ENCODE assay signal across 11 mouse cellular contexts in genomic region chr3:41939843-41940242, GRCm38 (mm10).
DNase-seq lines count a peak whose midpoint lies in the region; ATAC-seq and TF ChIP-seq lines count a peak whose summit lies in the region.
"Had no signal": no experiment of that assay in that cellular context is flagged by ENCODE, and none has a peak within 500 bp of the region (broad histone marks: within the 10 kb centered on the region; RNA-seq: fewer than 3 reads in every experiment).

No protein-coding gene starts in this region.

- H3K4me3 ChIP-seq in forebrain, embryonic 14.5 days (ENCODE audit: low read depth, low read length): no peak overlapping the region
- H3K4me3 ChIP-seq in forebrain, embryonic 10.5 days: no peak overlapping the region
- no peak overlapping the region for H3K4me3 ChIP-seq in midbrain, embryonic 13.5 days (replicated peaks)
- no peak overlapping the region for H3K4me3 ChIP-seq in midbrain, embryonic 11.5 days (ENCODE audit: low read depth, low read length)
- no peak overlapping the region for H3K4me3 ChIP-seq in thymus, adult 2 months (ENCODE audit: control insufficient read depth, insufficient read depth, low read length)
- H3K4me3 ChIP-seq: embryonic facial prominence, embryonic 12.5 days had no signal

- no peaks in the 10 kb centered on the region for H3K36me3 ChIP-seq in forebrain, embryonic 14.5 days (ENCODE audit: control insufficient read depth, insufficient read depth, low read length)
- no peaks in the 10 kb centered on the region for H3K36me3 ChIP-seq in forebrain, embryonic 10.5 days (replicated peaks)
- H3K36me3 ChIP-seq in midbrain, embryonic 13.5 days: no peaks in the 10 kb centered on the region
- H3K36me3 ChIP-seq in midbrain, embryonic 11.5 days (ENCODE audit: control insufficient read depth, insufficient read depth, low read length): no peaks in the 10 kb centered on the region
- H3K36me3 ChIP-seq in thymus, adult 2 months (ENCODE audit: control insufficient read depth, insufficient read depth, low read length): no peaks in the 10 kb centered on the region
- H3K36me3 ChIP-seq: embryonic facial prominence, embryonic 12.5 days had no signal

- H3K9me3 ChIP-seq in forebrain, embryonic 14.5 days (replicated peaks; ENCODE audit: control insufficient read depth, low read length): no peaks in the 10 kb centered on the region
- H3K9me3 ChIP-seq in forebrain, embryonic 10.5 days: no peaks in the 10 kb centered on the region
- no peaks in the 10 kb centered on the region for H3K9me3 ChIP-seq in midbrain, embryonic 13.5 days
- no peaks in the 10 kb centered on the region for H3K9me3 ChIP-seq in midbrain, embryonic 11.5 days (ENCODE audit: control insufficient read depth, low read length)
- H3K9me3 ChIP-seq: embryonic facial prominence, embryonic 12.5 days had no signal

- H3K4me2 ChIP-seq in forebrain, embryonic 14.5 days (ENCODE audit: low read length): no peak overlapping the region
- no peak overlapping the region for H3K4me2 ChIP-seq in midbrain, embryonic 13.5 days (replicated peaks)
- no peak overlapping the region for H3K4me2 ChIP-seq in midbrain, embryonic 11.5 days
- H3K4me2 ChIP-seq: embryonic facial prominence, embryonic 12.5 days; lung, embryonic 14.5 days had no signal

- no peak overlapping the region for H3K27ac ChIP-seq in forebrain, embryonic 14.5 days (ENCODE audit: low read depth, low read length)
- no peak overlapping the region for H3K27ac ChIP-seq in forebrain, embryonic 10.5 days
- no peak overlapping the region for H3K27ac ChIP-seq in midbrain, embryonic 13.5 days
- no peak overlapping the region for H3K27ac ChIP-seq in midbrain, embryonic 11.5 days (ENCODE audit: low read depth, low read length)
- no peak overlapping the region for H3K27ac ChIP-seq in thymus, adult 2 months (ENCODE audit: control insufficient read depth, insufficient read depth, low read length)
- H3K27ac ChIP-seq: embryonic facial prominence, embryonic 12.5 days had no signal

- H3K9ac ChIP-seq in forebrain, embryonic 14.5 days (ENCODE audit: low read length): no peak overlapping the region
- H3K9ac ChIP-seq in midbrain, embryonic 13.5 days (replicated peaks): no peak overlapping the region
- no peak overlapping the region for H3K9ac ChIP-seq in midbrain, embryonic 11.5 days (ENCODE audit: low read length)
- H3K9ac ChIP-seq: embryonic facial prominence, embryonic 12.5 days; lung, embryonic 14.5 days had no signal

- ATAC-seq in forebrain, embryonic 14.5 days: peak; percentile 74; the same call in 1 of the 2 replicates
- peak; percentile 79; the same call in 1 of the 2 replicates for ATAC-seq in midbrain, embryonic 13.5 days
- ATAC-seq in midbrain, embryonic 11.5 days (ENCODE audit: low FRiP score): no peak
- ATAC-seq in activated CD4-positive, CD25-positive, alpha-beta regulatory T cell, adult 4 months: no peak

- WGBS in forebrain, embryonic 14.5 days: 37% methylated on average over 4 of the region's 4 CpGs
- WGBS in forebrain, embryonic 10.5 days: 57% methylated on average over 4 of the region's 4 CpGs
- 54% methylated on average over 4 of the region's 4 CpGs for WGBS in midbrain, embryonic 13.5 days
- 59% methylated on average over 4 of the region's 4 CpGs for WGBS in midbrain, embryonic 11.5 days
- 68% methylated on average over 4 of the region's 4 CpGs for WGBS in thymus, adult 2 months

- DNase-seq in forebrain, embryonic 14.5 days (ENCODE audit: low spot score): peak; percentile 63
- DNase-seq in forebrain, embryonic 10.5 days (ENCODE audit: extremely low spot score, low spot score): no peak
- no peak for DNase-seq in midbrain, embryonic 11.5 days (ENCODE audit: low spot score, missing footprints)
- DNase-seq in frontal cortex, postnatal 36 days (ENCODE audit: low spot score in 2 of 2): peak; percentile 3 to 16
- peak; percentile 36 for DNase-seq in retina, embryonic 14.5 days (ENCODE audit: low spot score)
- no peak for DNase-seq in thymus, adult 2 months
- DNase-seq: gastrocnemius, postnatal 14 days; lung, embryonic 14.5 days had no signal

- no peaks in the 10 kb centered on the region for H3K27me3 ChIP-seq in forebrain, embryonic 14.5 days (replicated peaks; ENCODE audit: control insufficient read depth, insufficient read depth, low read length)
- H3K27me3 ChIP-seq in forebrain, embryonic 10.5 days (ENCODE audit: poor library complexity, severe bottlenecking): no peaks in the 10 kb centered on the region
- H3K27me3 ChIP-seq in midbrain, embryonic 13.5 days: no peaks in the 10 kb centered on the region
- no peaks in the 10 kb centered on the region for H3K27me3 ChIP-seq in midbrain, embryonic 11.5 days (ENCODE audit: control insufficient read depth, insufficient read depth, low read length)
- no peaks in the 10 kb centered on the region for H3K27me3 ChIP-seq in thymus, adult 2 months (ENCODE audit: control insufficient read depth, insufficient read depth, low read length)
- H3K27me3 ChIP-seq: embryonic facial prominence, embryonic 12.5 days had no signal

- TF ChIP-seq POLR2A in thymus, adult 2 months (IDR thresholded peaks at IDR 0.05; ENCODE audit: control insufficient read depth, extremely low read depth, insufficient read depth, low read length, poor library complexity): no peak

- no peak for TF ChIP-seq CTCF in thymus, adult 2 months (IDR thresholded peaks at IDR 0.05; ENCODE audit: borderline replicate concordance, control insufficient read depth, extremely low read depth, insufficient read depth, low read length, poor library complexity)

- H3K4me1 ChIP-seq in forebrain, embryonic 14.5 days (ENCODE audit: control insufficient read depth, insufficient read depth, low read length): peaks cover 7% of the 10 kb centered on the region; the same call in 1 of the 2 replicates
- H3K4me1 ChIP-seq in forebrain, embryonic 10.5 days: no peaks in the 10 kb centered on the region
- 0 out of 2 replicates have a peak, but pooled peaks cover 4% of the 10 kb centered on the region for H3K4me1 ChIP-seq in midbrain, embryonic 13.5 days (replicated peaks)
- no peaks in the 10 kb centered on the region for H3K4me1 ChIP-seq in midbrain, embryonic 11.5 days (ENCODE audit: control insufficient read depth, insufficient read depth, low read length)
- no peaks in the 10 kb centered on the region for H3K4me1 ChIP-seq in thymus, adult 2 months (replicated peaks; ENCODE audit: control insufficient read depth, insufficient read depth, low read length)
- H3K4me1 ChIP-seq: embryonic facial prominence, embryonic 12.5 days had no signal

Comparison
In these comparisons a context has a peak if more than half of its experiments do, and no peak if none do; other contexts are left out.
1. ATAC-seq: peak in forebrain, embryonic 14.5 days (single experiment) and midbrain, embryonic 13.5 days (single experiment); none in midbrain, embryonic 11.5 days (single experiment) and activated CD4-positive, CD25-positive, alpha-beta regulatory T cell, adult 4 months (single experiment).
2. DNase-seq: peak in forebrain, embryonic 14.5 days (single experiment), frontal cortex, postnatal 36 days (2 of 2) and retina, embryonic 14.5 days (single experiment); none in forebrain, embryonic 10.5 days (single experiment), midbrain, embryonic 11.5 days (single experiment) and thymus, adult 2 months (single experiment).